Mouse (Mus musculus): ENCODE data around the gene Uroc1.

DNA sequence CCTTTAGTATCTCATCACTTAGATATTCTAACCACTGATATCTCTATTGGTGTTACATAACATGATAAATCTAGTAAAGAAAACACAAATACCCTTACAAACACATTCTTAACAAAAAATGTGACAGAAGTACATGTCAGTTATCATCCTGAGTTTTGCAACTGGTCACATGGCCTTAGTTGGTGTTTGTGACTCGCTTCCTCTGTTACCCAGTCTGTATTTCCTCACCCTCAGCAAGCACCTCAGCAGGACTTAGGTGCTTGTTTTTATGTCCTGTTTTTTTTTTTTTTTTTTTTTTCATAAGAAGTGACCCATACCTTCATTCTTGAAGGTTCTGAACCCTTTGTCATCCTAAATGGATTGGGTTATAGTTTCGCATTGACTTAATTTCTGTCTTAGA is 44.6 kb downstream of the Uroc1 start:
- TF ChIP-seq CTCF (IDR thresholded peaks at IDR 0.05; ENCODE audit: borderline replicate concordance, control insufficient read depth, extremely low read depth, insufficient read depth, low read length, poor library complexity) (no peak), POLR2A (IDR thresholded peaks at IDR 0.05; ENCODE audit: control insufficient read depth, extremely low read depth, insufficient read depth, low read length, poor library complexity) (no peak)
